Mouse (Mus musculus): ENCODE results near the gene Ctsc. TPM values are rescaled to one million over a fixed set of nuclear protein-coding genes. Genes with fewer than 3 reads are reported as not detected.

Gene Ctsc
- total RNA-seq, 1 experiment from 2014 or later: 151 TPM

DNA sequence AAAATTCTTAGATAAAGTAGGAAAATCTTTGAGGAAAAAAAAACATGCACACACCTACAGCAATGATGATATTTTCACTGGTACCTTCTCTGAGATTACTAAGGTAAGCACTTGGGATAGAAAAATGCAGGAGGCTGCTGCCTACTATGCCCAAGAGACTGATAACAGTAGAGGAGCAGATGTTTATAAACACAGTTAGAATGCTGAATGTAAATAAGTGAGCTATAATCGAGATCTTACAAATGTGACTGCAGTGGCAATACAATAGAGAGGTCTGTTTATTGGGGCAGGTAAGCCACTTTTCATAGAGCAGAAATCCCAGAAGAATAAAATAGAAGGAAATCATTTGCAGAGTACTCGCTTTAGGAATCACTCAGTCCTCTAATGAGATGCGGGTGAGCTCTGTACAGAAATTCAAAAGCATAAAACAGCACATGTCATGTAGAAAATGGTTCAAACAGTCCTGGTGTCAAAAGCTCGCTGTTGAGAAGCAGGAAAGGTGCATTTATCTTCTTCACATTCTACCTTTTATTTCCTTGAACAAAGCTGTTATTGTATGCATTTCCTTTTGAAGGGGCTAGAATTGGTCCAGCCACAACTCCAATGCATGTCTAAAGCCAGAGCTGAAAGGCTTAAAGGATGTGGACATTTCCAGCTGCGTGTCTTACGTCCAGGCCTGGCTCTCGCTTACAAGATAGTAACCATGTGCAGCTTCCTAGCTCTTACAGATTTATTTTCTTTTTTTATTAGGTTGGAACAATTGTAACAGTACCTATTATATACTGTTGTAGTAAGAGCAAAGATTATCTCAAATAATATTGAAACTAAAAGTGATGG, 80.4 kb downstream of the Ctsc start:
- no peak for ATAC-seq (ENCODE audit: extremely low read depth, insufficient number of reproducible peaks, low FRiP score, poor library complexity, severe bottlenecking)

Other genes starting within 250 kb of the Ctsc start
- gene Rab38, start 152.2 kb downstream of the Ctsc start, total RNA-seq (2017): not detected in 2 replicates

Data from neutrophil, adult 5-6 weeks (primary cell).